Mouse (Mus musculus): ENCODE results near the gene Nfyc.

Nfyc gene

GRCm38 (mm10) chr4:120716765-120717164 lies 114.6 kb downstream of the Nfyc start:
- DNase-seq (ENCODE audit: low read depth, low spot score), result no peak

- DNase-seq (ENCODE audit: low read depth, low spot score), result peak; percentile 6
These were observed 115.2 kb downstream of the Nfyc start for GRCm38 (mm10) chr4:120716141-120716571.

- peak; percentile 11 for DNase-seq (ENCODE audit: low read depth, low spot score)
These were observed 117.4 kb downstream of the Nfyc start for GRCm38 (mm10) chr4:120713856-120714497.

GRCm38 (mm10) chr4:120713021-120713420 lies 118.4 kb downstream of the Nfyc start:
- no peak for DNase-seq (ENCODE audit: low read depth, low spot score)

DNA sequence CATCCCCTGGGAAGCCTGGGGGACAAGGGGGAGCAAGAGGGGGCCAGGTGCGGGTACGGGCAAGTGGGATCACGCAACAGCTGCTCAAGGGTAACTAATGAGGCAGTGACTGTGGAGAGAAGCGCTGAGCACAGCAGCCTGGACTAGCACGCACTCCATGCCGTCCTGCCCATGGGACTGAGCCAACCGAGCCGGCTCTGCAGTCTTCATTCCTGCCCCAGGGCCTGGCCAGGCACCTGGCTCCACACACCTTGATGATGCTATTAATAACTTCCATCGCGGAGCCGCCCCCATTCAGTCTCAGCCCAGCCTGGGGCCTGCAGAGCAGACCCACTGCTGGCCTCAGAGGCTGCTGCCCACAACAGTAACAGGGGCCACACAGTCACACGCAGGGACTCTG lies 119.1 kb downstream of the Nfyc start:
- no peak for DNase-seq (ENCODE audit: low read depth, low spot score)
